Mouse (Mus musculus) kidney, adult 2 months (tissue): Measurements from ENCODE around the gene Naga.

Experiments
- CTCF ChIP-seq: fragments of 200-500 bp; conservative IDR thresholded peaks from 2 replicates; pipeline ENCODE4 v1.5.1; 2011; ENCODE audit warnings: low read depth, mild to moderate bottlenecking, control low read depth, low read length, moderate library complexity, mixed read lengths; ENCODE audit not compliant: insufficient read depth, insufficient read length
- POLR2A ChIP-seq: fragments of 200-500 bp; IDR thresholded peaks from one replicate; pipeline ENCODE4 v1.6.1; 2011; ENCODE audit warnings: low read depth, low read length, control low read depth

GRCm38 (mm10) chr15:82344971-82345370 is 6.2 kb upstream of the Naga start:
- no peak for TF ChIP-seq CTCF
- no peak for TF ChIP-seq POLR2A
